ENCODE assay signal across 35 mouse cellular contexts in the genomic region with DNA sequence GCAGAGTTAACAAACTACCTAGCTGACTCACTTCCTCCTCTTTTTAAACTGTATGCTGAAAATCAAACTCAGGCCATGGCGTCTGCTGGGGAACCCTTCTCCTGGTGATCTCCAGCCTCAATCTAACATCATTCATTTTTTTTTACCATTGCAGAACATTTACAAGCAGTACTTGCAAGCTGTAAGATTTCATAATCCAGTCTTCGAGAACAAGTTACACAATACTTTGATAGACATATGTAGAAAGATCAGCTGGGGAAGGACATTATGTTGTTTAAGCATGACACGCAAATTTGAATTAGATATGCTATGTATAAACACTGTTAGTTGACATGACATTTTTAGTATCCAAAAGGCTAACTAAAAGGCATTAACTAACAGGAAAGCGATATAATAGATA. TPM values are rescaled to one million over a fixed set of nuclear protein-coding genes. Genes with fewer than 3 reads are reported as not detected.
A peak's percentile ranks its signal among the peaks of the same experiment; 100 is the strongest.
DNase-seq lines count a peak whose midpoint lies in the region; ATAC-seq lines count a peak whose summit lies in the region.
"Had no signal": no experiment of that assay in that cellular context is flagged by ENCODE, and none has a peak within 500 bp of the region (broad histone marks: within the 10 kb centered on the region; RNA-seq: fewer than 3 reads in every experiment).

No protein-coding gene starts in this region.

- no peaks in the 10 kb centered on the region for H3K27me3 ChIP-seq in lung, embryonic 16.5 days (ENCODE audit: control insufficient read depth, insufficient read depth, low read depth, low read length)
- H3K27me3 ChIP-seq: CH12.LX; embryonic facial prominence, embryonic 12.5 days; forebrain, embryonic 15.5 days; heart, embryonic 12.5 days; hindbrain, embryonic 15.5 days; limb, embryonic 12.5 days; midbrain, embryonic 13.5 days; neural tube, embryonic 15.5 days; Patski had no signal

- WGBS in lung, embryonic 16.5 days: 61% methylated on average over 4 of the region's 4 CpGs

- H3K9ac ChIP-seq in lung, embryonic 16.5 days (ENCODE audit: low read length): no peak overlapping the region
- H3K9ac ChIP-seq: embryonic facial prominence, embryonic 12.5 days; forebrain, embryonic 15.5 days; heart, embryonic 12.5 days; hindbrain, embryonic 15.5 days; limb, embryonic 12.5 days; midbrain, embryonic 13.5 days; neural tube, embryonic 15.5 days had no signal

- no peak overlapping the region for H3K4me2 ChIP-seq in lung, embryonic 16.5 days (ENCODE audit: low read depth, low read length)
- H3K4me2 ChIP-seq: embryonic facial prominence, embryonic 12.5 days; forebrain, embryonic 15.5 days; heart, embryonic 12.5 days; hindbrain, embryonic 15.5 days; limb, embryonic 12.5 days; midbrain, embryonic 13.5 days; neural tube, embryonic 15.5 days had no signal

- peak; percentile 62; the same call in 1 of the 2 replicates for ATAC-seq in lung, embryonic 16.5 days (ENCODE audit: low read depth)
- ATAC-seq in megakaryocyte progenitor cell, adult 5-6 weeks (replicated peaks; ENCODE audit: poor library complexity): peak; percentile 80
- ATAC-seq: forebrain, embryonic 15.5 days; midbrain, embryonic 13.5 days; Patski had no signal

- DNase-seq in lung, adult 18-20 months: no peak
- peak; percentile 66 for DNase-seq in 416B (ENCODE audit: low read depth)
- DNase-seq in adipocyte (ENCODE audit: low spot score): peak; percentile 36
- DNase-seq in heart, postnatal 14 days: no peak
- no peak for DNase-seq in yolk sac, embryonic 10.5 days (ENCODE audit: low spot score)
- DNase-seq: adrenal gland, postnatal 14 days; cerebellum, adult 11 months; cerebellum, adult 9-10 months; cerebellum, postnatal 36 days; embryo, embryonic 11 days; gastrocnemius, adult 2 months; gastrocnemius, postnatal 36 days; heart, adult 2 months; kidney, adult 8-10 months; right cerebral cortex, adult 18-20 months; right cerebral cortex, postnatal 4 days; thymus, adult 18-20 months; thymus, postnatal 25 days had no signal

- no peaks in the 10 kb centered on the region for H3K9me3 ChIP-seq in lung, embryonic 16.5 days (ENCODE audit: control insufficient read depth, low read length)
- H3K9me3 ChIP-seq: embryonic facial prominence, embryonic 12.5 days; forebrain, embryonic 10.5 days; forebrain, embryonic 15.5 days; heart, embryonic 12.5 days; hindbrain, embryonic 10.5 days; hindbrain, embryonic 15.5 days; limb, embryonic 12.5 days; midbrain, embryonic 13.5 days; neural tube, embryonic 15.5 days had no signal

- H3K4me3 ChIP-seq in lung, embryonic 16.5 days (ENCODE audit: low read length): no peak overlapping the region
- H3K4me3 ChIP-seq: embryonic facial prominence, embryonic 12.5 days; forebrain, embryonic 10.5 days; forebrain, embryonic 15.5 days; gastrocnemius, adult 2 months; heart, adult 2 months; heart, embryonic 12.5 days; hindbrain, embryonic 10.5 days; hindbrain, embryonic 15.5 days; left cerebral cortex, adult 2 months; limb, embryonic 12.5 days; midbrain, embryonic 13.5 days; neural tube, embryonic 15.5 days had no signal

- no peaks in the 10 kb centered on the region; the same call in 1 of the 2 replicates for H3K4me1 ChIP-seq in lung, embryonic 16.5 days (replicated peaks; ENCODE audit: control insufficient read depth, insufficient read depth, low read length)
- H3K4me1 ChIP-seq: embryonic facial prominence, embryonic 12.5 days; forebrain, embryonic 10.5 days; forebrain, embryonic 15.5 days; heart, embryonic 12.5 days; hindbrain, embryonic 10.5 days; hindbrain, embryonic 15.5 days; limb, embryonic 12.5 days; midbrain, embryonic 13.5 days; neural tube, embryonic 15.5 days had no signal

- intact Hi-C loops in heart, postnatal 14 days (cut with DNase I): no loop called here

- H3K27ac ChIP-seq in lung, embryonic 16.5 days (ENCODE audit: low read length): no peak overlapping the region
- H3K27ac ChIP-seq: embryonic facial prominence, embryonic 12.5 days; forebrain, embryonic 10.5 days; forebrain, embryonic 15.5 days; gastrocnemius, adult 2 months; heart, adult 2 months; hindbrain, embryonic 10.5 days; hindbrain, embryonic 15.5 days; kidney, postnatal 0 days; left cerebral cortex, adult 2 months; limb, embryonic 12.5 days; midbrain, embryonic 13.5 days; neural tube, embryonic 15.5 days; stomach, postnatal 0 days had no signal

- no peaks in the 10 kb centered on the region for H3K36me3 ChIP-seq in lung, embryonic 16.5 days (ENCODE audit: control insufficient read depth, insufficient read depth, low read length)
- H3K36me3 ChIP-seq: embryonic facial prominence, embryonic 12.5 days; forebrain, embryonic 10.5 days; forebrain, embryonic 15.5 days; heart, embryonic 12.5 days; hindbrain, embryonic 10.5 days; hindbrain, embryonic 15.5 days; limb, embryonic 12.5 days; midbrain, embryonic 13.5 days; neural tube, embryonic 15.5 days had no signal

RNA-seq across cellular contexts. Expression of gene Bst1, which starts 16.9 kb away (rescaled TPM):
- 2.0 and 2.6 TPM in 2 replicates for polyA plus RNA-seq in lung, embryonic 16.5 days (2015; fragmentation: Nextera tagmentation; extraction: Ambion mirVana)
- total RNA-seq in megakaryocyte progenitor cell, adult 5-6 weeks (2015): 0.37 and 1.1 TPM in 2 replicates
- total RNA-seq in megakaryocyte progenitor cell, adult 5-6 weeks (2017): 1.9 and 2.8 TPM in 2 replicates
- total RNA-seq in heart, postnatal 14 days (2021): 1 to 10 TPM; 1.1 to 1.8 TPM
- total RNA-seq: left cerebral cortex, adult 2 months had no signal
- polyA plus RNA-seq: C2C12; forebrain, embryonic 15.5 days; hindbrain, embryonic 10.5 days; limb, embryonic 12.5 days; midbrain, embryonic 13.5 days had no signal

RNA-seq across cellular contexts. Expression of gene Fbxl5, which starts 19.6 kb away (rescaled TPM):
- 72.5 and 73.5 TPM in 2 replicates for polyA plus RNA-seq in lung, embryonic 16.5 days (2015; fragmentation: Nextera tagmentation; extraction: Ambion mirVana)
- total RNA-seq in megakaryocyte progenitor cell, adult 5-6 weeks (2015): 34.7 and 37.2 TPM in 2 replicates
- total RNA-seq in megakaryocyte progenitor cell, adult 5-6 weeks (2017): 35.6 and 47.4 TPM in 2 replicates
- total RNA-seq in heart, postnatal 14 days (2021): 10 to 100 TPM; 31.3 to 34.2 TPM

Comparison
In these comparisons a context has a peak if more than half of its experiments do, and no peak if none do; other contexts are left out.
1. DNase-seq: peak in 416B (single experiment) and adipocyte (single experiment); none in lung, adult 18-20 months (0 of 2), heart, postnatal 14 days (0 of 2) and yolk sac, embryonic 10.5 days (single experiment).